Mouse (Mus musculus) limb, embryonic 11.5 days (tissue): ENCODE data around the gene Aamp. TPM values are rescaled to one million over a fixed set of nuclear protein-coding genes. Genes with fewer than 3 reads are reported as not detected.

ENCODE experiments used
- ATAC-seq: fragments of 200-750 bp; cut with Nextera tagmentation; 2 replicates; pipeline ENCODE4 v1.8.0; 2017; ENCODE audit warnings: low read depth; ENCODE audit not compliant: insufficient number of reproducible peaks, low FRiP score, low TSS enrichment
- DNase-seq: peaks from one replicate; pipeline ENCODE4 v3.0.0-alpha.2; 2015; ENCODE audit warnings: low spot score
- H3K27ac ChIP-seq: fragments of 300-500 bp; sonication (generic); replicated peaks from 2 replicates; pipeline ENCODE4 v1.5.1; 2014; ENCODE audit warnings: low read depth, mild to moderate bottlenecking, low read length
- H3K27me3 ChIP-seq: fragments of 300-500 bp; sonication (generic); 2 replicates; pipeline ENCODE4 v1.6.1; 2014; ENCODE audit warnings: mild to moderate bottlenecking, low read length, mixed read lengths; ENCODE audit not compliant: control insufficient read depth, insufficient read depth
- H3K36me3 ChIP-seq: fragments of 300-500 bp; sonication (generic); 2 replicates; pipeline ENCODE4 v1.6.1; 2014; ENCODE audit warnings: mild to moderate bottlenecking, low read length, moderate library complexity, mixed read lengths; ENCODE audit not compliant: control insufficient read depth, insufficient read depth
- H3K4me1 ChIP-seq: fragments of 300-500 bp; sonication (generic); 2 replicates; pipeline ENCODE4 v1.6.1; 2014; ENCODE audit warnings: low read length, mixed read lengths; ENCODE audit not compliant: control insufficient read depth, insufficient read depth
- H3K4me2 ChIP-seq: fragments of 300-500 bp; sonication (generic); 2 replicates; pipeline ENCODE4 v1.6.1; 2014; ENCODE audit warnings: low read depth, mild to moderate bottlenecking, moderate library complexity; ENCODE audit not compliant: severe bottlenecking
- H3K4me3 ChIP-seq: fragments of 300-500 bp; sonication (generic); 2 replicates; pipeline ENCODE4 v1.5.1; 2014; ENCODE audit warnings: low read depth, low read length
- H3K9ac ChIP-seq: fragments of 300-500 bp; sonication (generic); 2 replicates; pipeline ENCODE4 v1.6.1; 2014; ENCODE audit warnings: mild to moderate bottlenecking, low read length
- H3K9me3 ChIP-seq: fragments of 300-500 bp; sonication (generic); 2 replicates; pipeline ENCODE4 v1.6.1; 2016; ENCODE audit warnings: low read length; ENCODE audit not compliant: control insufficient read depth
- WGBS: fragments of 180-500 bp; shearing (Covaris S2); extraction: QIAGEN DNeasy Blood & Tissue Kit; methylation state at CpG from one replicate; pipeline ENCODE4 v1.1.7; 2014; 5-methylcytosine and 5-hydroxymethylcytosine counted together
- polyA plus RNA-seq: library from polyadenylated mRNA; unstranded; fragments of >200 nt; fragmentation: Nextera tagmentation; extraction: Ambion mirVana; gene quantifications from 2 replicates; pipeline ENCODE4 v1.2.1, GENCODE M21; 2014

Gene Aamp
- polyA plus RNA-seq, 1 experiment from 2014 or later: 218 TPM

DNA sequence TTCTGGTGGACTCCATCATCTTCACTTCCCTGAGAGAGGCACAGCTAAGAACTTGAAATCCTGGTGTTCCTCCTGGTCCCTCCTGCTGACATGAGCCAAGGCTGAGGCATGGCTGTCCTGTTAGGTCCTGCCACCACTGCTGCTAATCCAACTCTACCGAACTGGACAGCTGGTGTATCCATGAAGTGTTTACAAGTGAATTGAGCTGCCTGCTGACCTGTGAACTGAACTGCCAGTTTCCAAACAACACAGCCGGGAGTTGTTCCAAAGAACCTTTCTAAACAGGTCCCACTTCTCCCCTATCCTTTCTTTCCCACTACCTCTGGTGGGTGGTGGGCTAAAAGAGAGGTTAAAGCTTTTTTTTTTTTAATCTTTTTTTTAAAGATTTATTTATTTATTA is 54.6 kb downstream of the Aamp start:
- 62% methylated on average over 2 of the region's 2 CpGs for WGBS
- Histone ChIP-seq H3K4me1 (no peaks in the 10 kb centered on the region), H3K4me2 (no peak overlapping the region), H3K9ac (no peak overlapping the region), H3K36me3 (no peaks in the 10 kb centered on the region), H3K9me3 (no peaks in the 10 kb centered on the region), H3K27ac (no peak overlapping the region), H3K27me3 (no peaks in the 10 kb centered on the region), H3K4me3 (no peak overlapping the region)
- DNase-seq (no peak), ATAC-seq (no peak)

Other genes with a start within 250 kb of the Aamp start
- gene Tns1, start 160.3 kb downstream of the Aamp start, polyA plus RNA-seq: 36.3 and 36.9 TPM in 2 replicates
- 0.07 TPM in 1 of 2 replicates, not detected in the other for gene Rufy4, start 159.2 kb downstream of the Aamp start, polyA plus RNA-seq
- gene Cxcr2, start 130.7 kb downstream of the Aamp start, polyA plus RNA-seq: 0.08 and 0.14 TPM in 2 replicates
- not detected in 2 replicates for gene Cxcr1, start 90.1 kb downstream of the Aamp start, polyA plus RNA-seq
- 314 and 323 TPM in 2 replicates for gene Arpc2, start 48.7 kb downstream of the Aamp start, polyA plus RNA-seq
- 0.51 TPM in 1 of 2 replicates, not detected in the other for gene Gpbar1, start 6.2 kb downstream of the Aamp start, polyA plus RNA-seq
- gene Pnkd, start 192 bp upstream of the Aamp start, polyA plus RNA-seq: 118 and 119 TPM in 2 replicates
- gene Tmbim1, start 20.9 kb upstream of the Aamp start, polyA plus RNA-seq: 10.3 and 10.5 TPM in 2 replicates
- gene Catip, start 77.4 kb upstream of the Aamp start, polyA plus RNA-seq: 0.25 and 0.79 TPM in 2 replicates
- 1.0 and 1.8 TPM in 2 replicates for gene Slc11a1, start 90.5 kb upstream of the Aamp start, polyA plus RNA-seq
- 74.7 and 75.8 TPM in 2 replicates for gene Ctdsp1, start 106.8 kb upstream of the Aamp start, polyA plus RNA-seq
- 0.16 and 0.18 TPM in 2 replicates for gene Vil1, start 124.6 kb upstream of the Aamp start, polyA plus RNA-seq
- 113 and 120 TPM in 2 replicates for gene Cnot9, start 221.3 kb upstream of the Aamp start, polyA plus RNA-seq